Mouse (Mus musculus) intestine, embryonic 14.5 days (tissue): ENCODE data around the gene Smad3. TPM values are rescaled to one million over a fixed set of nuclear protein-coding genes. Genes with fewer than 3 reads are reported as not detected.

Source experiments
- ATAC-seq: fragments of 200-750 bp; cut with Nextera tagmentation; replicated peaks from 2 replicates; pipeline ENCODE4 v1.8.0; 2017; ENCODE audit warnings: low read depth, moderate number of reproducible peaks, moderate TSS enrichment, moderate library complexity; ENCODE audit not compliant: low FRiP score, low TSS enrichment
- DNase-seq: peaks from one replicate; pipeline ENCODE4 v3.0.0-alpha.2; 2018; ENCODE audit warnings: low spot score
- H3K27ac ChIP-seq: fragments of 300-500 bp; sonication (generic); 2 replicates; pipeline ENCODE4 v1.5.1; 2014; ENCODE audit warnings: low read depth, mild to moderate bottlenecking, control low read depth
- H3K27me3 ChIP-seq: fragments of 300-500 bp; sonication (generic); replicated peaks from 2 replicates; pipeline ENCODE4 v1.6.1; 2014; ENCODE audit warnings: low read length, control low read depth; ENCODE audit not compliant: control insufficient read depth, insufficient read depth
- H3K36me3 ChIP-seq: fragments of 300-500 bp; sonication (generic); 2 replicates; pipeline ENCODE4 v1.6.1; 2014; ENCODE audit warnings: low read length, control low read depth; ENCODE audit not compliant: control insufficient read depth, insufficient read depth
- H3K4me1 ChIP-seq: fragments of 300-500 bp; sonication (generic); replicated peaks from 2 replicates; pipeline ENCODE4 v1.6.1; 2014; ENCODE audit warnings: low read length, control low read depth, mixed read lengths; ENCODE audit not compliant: control insufficient read depth, insufficient read depth
- H3K4me2 ChIP-seq: fragments of 300-500 bp; sonication (generic); 2 replicates; pipeline ENCODE4 v1.6.1; 2014; ENCODE audit warnings: low read length
- H3K4me3 ChIP-seq: fragments of 300-500 bp; sonication (generic); 2 replicates; pipeline ENCODE4 v1.5.1; 2014; ENCODE audit warnings: low read depth, low read length, control low read depth, mixed read lengths
- H3K9ac ChIP-seq: fragments of 300-500 bp; sonication (generic); 2 replicates; pipeline ENCODE4 v1.6.1; 2014; ENCODE audit warnings: mild to moderate bottlenecking, low read length
- H3K9me3 ChIP-seq: fragments of 300-500 bp; sonication (generic); 2 replicates; pipeline ENCODE4 v1.6.1; 2016; ENCODE audit warnings: low read length, control low read depth; ENCODE audit not compliant: control insufficient read depth
- WGBS: fragments of 180-500 bp; shearing (Covaris S2); extraction: QIAGEN DNeasy Blood & Tissue Kit; methylation state at CpG from one replicate; pipeline ENCODE4 v1.1.7; 2014; 5-methylcytosine and 5-hydroxymethylcytosine counted together
- polyA plus RNA-seq: library from polyadenylated mRNA; unstranded; fragments of >200 nt; fragmentation: Nextera tagmentation; extraction: Ambion mirVana; gene quantifications from 2 replicates; pipeline ENCODE4 v1.2.1, GENCODE M21; 2014

Gene Smad3
- polyA plus RNA-seq, 1 experiment from 2014 or later, result 12.7 TPM

GRCm38 (mm10) chr9:63744595-63744994 lies 13.2 kb downstream of the Smad3 start:
- WGBS, result 85% methylated on average over 5 of the region's 5 CpGs
- peaks cover 63% of the 10 kb centered on the region for H3K4me1 ChIP-seq
- H3K9ac ChIP-seq, result no peak overlapping the region

GRCm38 (mm10) chr9:63743775-63744174 lies 14.0 kb downstream of the Smad3 start:
- H3K4me2 ChIP-seq, result no peak overlapping the region
- H3K9ac ChIP-seq, result no peak overlapping the region
- peaks cover 5% of the 10 kb centered on the region; the same call in 1 of the 2 replicates for H3K36me3 ChIP-seq
- DNase-seq (no peak), ATAC-seq (no peak)
- no peaks in the 10 kb centered on the region for H3K27me3 ChIP-seq
- no peak overlapping the region for H3K27ac ChIP-seq
- no peak overlapping the region for H3K4me3 ChIP-seq
- H3K9me3 ChIP-seq, result no peaks in the 10 kb centered on the region
- 89% methylated on average over 11 of the region's 11 CpGs for WGBS
- H3K4me1 ChIP-seq, result peaks cover 55% of the 10 kb centered on the region

More at GRCm38 (mm10) chr9:63744595-63744994, 13.2 kb downstream of the Smad3 start:
- Histone ChIP-seq H3K9me3 (no peaks in the 10 kb centered on the region), H3K27me3 (no peaks in the 10 kb centered on the region), H3K4me3 (no peak overlapping the region), H3K27ac (no peak overlapping the region), H3K36me3 (peaks cover 2% of the 10 kb centered on the region; the same call in 1 of the 2 replicates), H3K4me2 (no peak overlapping the region)
- ATAC-seq, result no peak
- DNase-seq, result no peak

- H3K27me3 ChIP-seq, result no peaks in the 10 kb centered on the region
- no peak for DNase-seq
These were observed 14.7 kb downstream of the Smad3 start for GRCm38 (mm10) chr9:63742887-63743660.

GRCm38 (mm10) chr9:63742318-63742717 lies 15.5 kb downstream of the Smad3 start:
- no peak overlapping the region for H3K4me2 ChIP-seq
- no peaks in the 10 kb centered on the region for H3K27me3 ChIP-seq
- H3K9me3 ChIP-seq, result no peaks in the 10 kb centered on the region
- peak overlapping the region; percentile 14; the same call in 1 of the 2 replicates for H3K27ac ChIP-seq
- WGBS, result 29% methylated on average over 3 of the region's 3 CpGs
- peaks cover 54% of the 10 kb centered on the region for H3K4me1 ChIP-seq
- no peak for DNase-seq
- H3K4me3 ChIP-seq, result no peak overlapping the region
- H3K9ac ChIP-seq, result no peak overlapping the region
- no peak for ATAC-seq
- peaks cover 5% of the 10 kb centered on the region; the same call in 1 of the 2 replicates for H3K36me3 ChIP-seq

More at GRCm38 (mm10) chr9:63742887-63743660, 14.7 kb downstream of the Smad3 start:
- Histone ChIP-seq H3K9me3 (no peaks in the 10 kb centered on the region), H3K4me1 (peaks cover 58% of the 10 kb centered on the region), H3K4me3 (no peak overlapping the region), H3K36me3 (peaks cover 5% of the 10 kb centered on the region; the same call in 1 of the 2 replicates), H3K9ac (no peak overlapping the region), H3K27ac (peak overlapping the region; percentile 14; the same call in 1 of the 2 replicates), H3K4me2 (no peak overlapping the region)
- 55% methylated on average over 13 of the region's 13 CpGs for WGBS
- no peak for ATAC-seq

GRCm38 (mm10) chr9:63741792-63742191 lies 16.0 kb downstream of the Smad3 start:
- Histone ChIP-seq H3K36me3 (peaks cover 5% of the 10 kb centered on the region; the same call in 1 of the 2 replicates), H3K4me3 (no peak overlapping the region), H3K4me2 (no peak overlapping the region), H3K9me3 (no peaks in the 10 kb centered on the region), H3K4me1 (peaks cover 49% of the 10 kb centered on the region), H3K27ac (no peak overlapping the region), H3K27me3 (no peaks in the 10 kb centered on the region), H3K9ac (no peak overlapping the region)
- DNase-seq (no peak), ATAC-seq (no peak)
- 54% methylated on average over 6 of the region's 6 CpGs for whole genome bisulfite sequencing

- H3K9me3 ChIP-seq, result no peaks in the 10 kb centered on the region
- H3K9ac ChIP-seq, result no peak overlapping the region
- peaks cover 5% of the 10 kb centered on the region; the same call in 1 of the 2 replicates for H3K36me3 ChIP-seq
- H3K27me3 ChIP-seq, result no peaks in the 10 kb centered on the region
- no peak overlapping the region for H3K27ac ChIP-seq
- DNase-seq, result no peak
- WGBS, result 73% methylated on average over 10 of the region's 10 CpGs
- H3K4me2 ChIP-seq, result no peak overlapping the region
- peaks cover 48% of the 10 kb centered on the region for H3K4me1 ChIP-seq
- no peak for ATAC-seq
- no peak overlapping the region for H3K4me3 ChIP-seq
These were observed 17.4 kb downstream of the Smad3 start for GRCm38 (mm10) chr9:63740320-63740841.

- WGBS, result 73% methylated on average over 11 of the region's 11 CpGs
- H3K27ac ChIP-seq, result no peak overlapping the region
- H3K4me1 ChIP-seq, result peaks cover 56% of the 10 kb centered on the region
These were observed 19.0 kb downstream of the Smad3 start for GRCm38 (mm10) chr9:63738830-63739229.

GRCm38 (mm10) chr9:63738086-63738701 lies 19.6 kb downstream of the Smad3 start:
- WGBS, result 83% methylated on average over 12 of the region's 12 CpGs
- no peak for DNase-seq
- no peak overlapping the region for H3K4me2 ChIP-seq
- H3K9me3 ChIP-seq, result no peaks in the 10 kb centered on the region
- ATAC-seq, result no peak
- H3K27me3 ChIP-seq, result no peaks in the 10 kb centered on the region
- peaks cover 5% of the 10 kb centered on the region; the same call in 1 of the 2 replicates for H3K36me3 ChIP-seq
- H3K9ac ChIP-seq, result no peak overlapping the region
- H3K4me1 ChIP-seq, result peaks cover 52% of the 10 kb centered on the region
- H3K27ac ChIP-seq, result no peak overlapping the region
- H3K4me3 ChIP-seq, result no peak overlapping the region

More at GRCm38 (mm10) chr9:63738830-63739229, 19.0 kb downstream of the Smad3 start:
- peaks cover 5% of the 10 kb centered on the region; the same call in 1 of the 2 replicates for H3K36me3 ChIP-seq
- H3K4me2 ChIP-seq, result no peak overlapping the region
- DNase-seq, result no peak
- H3K9ac ChIP-seq, result no peak overlapping the region
- ATAC-seq, result no peak
- H3K4me3 ChIP-seq, result no peak overlapping the region
- H3K9me3 ChIP-seq, result no peaks in the 10 kb centered on the region
- H3K27me3 ChIP-seq, result no peaks in the 10 kb centered on the region
